Mouse (Mus musculus): ENCODE results near the gene Snx19.

Gene Snx19

DNA sequence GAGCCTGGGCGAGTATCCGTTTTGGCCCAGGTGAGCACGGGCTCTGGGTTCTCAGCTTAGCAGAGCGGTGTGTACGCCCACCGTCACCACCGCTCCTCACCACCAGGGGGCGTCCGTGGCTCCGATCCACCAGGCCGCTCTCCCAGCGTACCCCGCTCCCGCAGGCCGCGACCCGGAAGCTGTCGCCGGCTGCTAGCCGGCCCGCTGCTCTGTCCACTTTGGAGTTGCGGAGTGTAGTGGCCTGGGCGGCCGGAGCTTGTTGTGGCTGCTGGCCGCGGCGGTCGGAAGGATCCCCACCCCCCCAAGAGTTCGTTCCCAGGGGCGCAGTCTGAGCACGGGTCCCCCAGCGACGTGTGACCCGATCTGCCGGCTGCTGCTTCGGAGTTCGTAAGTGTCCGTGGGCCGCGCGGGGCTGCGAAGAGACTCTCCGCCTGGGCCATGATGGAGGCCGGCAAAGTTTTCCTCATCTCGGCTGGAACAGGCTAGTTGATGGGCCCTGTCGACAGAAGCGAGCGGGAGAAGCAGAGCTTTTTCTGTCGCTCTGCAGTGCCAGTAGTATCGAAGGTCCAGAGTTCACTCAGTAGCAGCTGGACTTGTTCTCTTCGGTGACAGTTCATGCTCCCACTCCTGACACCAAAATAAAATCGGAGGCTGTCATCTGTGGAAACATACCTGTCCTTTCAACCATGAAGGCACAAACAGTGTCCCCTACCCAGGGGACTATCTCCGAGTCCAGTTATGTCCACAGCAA lies at the start of gene Snx19:
Gene Snx19 (plus strand): TSS at position 227 of the 751 bp plus-strand sequence.
- DNase-seq (ENCODE audit: low spot score in 2 of 2), result peak; percentile 83 to 87

DNA sequence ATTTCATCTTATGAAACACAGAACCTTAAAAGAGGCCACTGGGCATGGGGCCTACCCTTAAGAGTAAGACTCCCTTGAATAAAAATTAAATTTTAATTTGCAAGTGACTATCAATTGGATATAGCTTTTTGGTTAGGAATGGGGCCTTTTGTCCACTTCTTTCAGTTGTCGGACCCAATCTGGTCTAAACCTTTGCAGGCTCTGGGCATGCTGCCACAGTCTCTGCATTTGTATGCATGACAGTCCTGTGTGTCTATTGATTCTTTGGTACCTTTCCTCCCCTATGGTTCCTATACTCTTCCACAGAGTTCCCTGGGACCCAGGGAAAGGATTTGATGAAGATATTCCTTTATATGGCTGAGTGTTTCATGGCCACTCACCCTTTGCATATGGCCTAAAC lies 26.1 kb upstream of the Snx19 start:
- no peak for DNase-seq (ENCODE audit: low spot score in 2 of 2)

DNA sequence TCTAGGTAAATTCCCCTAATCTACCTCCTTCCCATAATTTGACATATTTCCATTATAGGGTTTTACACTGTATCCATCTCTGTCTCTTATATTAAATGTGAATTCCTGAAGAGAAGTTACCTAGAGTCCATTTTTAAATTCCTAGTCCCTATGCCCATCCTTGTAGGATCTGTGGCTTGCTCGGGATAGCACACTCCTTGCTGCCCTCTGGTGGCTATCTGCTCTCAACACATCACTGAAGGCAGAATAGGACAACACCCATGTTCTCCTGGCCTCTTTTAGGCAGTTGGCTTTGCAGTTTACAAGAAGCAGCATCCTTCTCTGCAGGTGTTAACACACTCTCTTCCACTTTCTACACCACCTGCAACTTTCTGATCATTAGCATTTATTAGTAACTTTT lies 4.0 kb upstream of the Snx19 start:
- peak in 1 of 2 experiments; percentile 31 for DNase-seq (ENCODE audit: low spot score in 2 of 2)

DNA sequence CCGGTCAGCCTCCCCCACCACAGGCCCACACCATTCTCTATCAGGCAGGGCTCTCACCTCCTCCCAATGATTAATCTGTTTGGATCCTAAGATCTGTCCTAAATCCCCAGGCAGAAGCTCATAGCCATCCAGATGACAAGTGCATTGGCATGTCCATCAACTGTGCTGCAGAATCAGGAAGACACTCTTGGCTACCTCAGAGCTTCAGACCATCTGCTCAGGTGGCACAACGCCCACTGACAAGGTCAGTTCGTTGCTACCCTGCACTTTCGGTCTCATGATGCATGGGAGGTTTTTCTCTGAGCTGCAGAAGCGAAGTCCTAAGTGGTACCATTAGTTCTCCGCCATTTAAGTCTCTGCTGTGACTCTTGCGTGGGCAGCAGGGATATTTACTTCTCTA lies 1.7 kb upstream of the Snx19 start:
- DNase-seq (ENCODE audit: low spot score in 2 of 2), result no peak

DNA sequence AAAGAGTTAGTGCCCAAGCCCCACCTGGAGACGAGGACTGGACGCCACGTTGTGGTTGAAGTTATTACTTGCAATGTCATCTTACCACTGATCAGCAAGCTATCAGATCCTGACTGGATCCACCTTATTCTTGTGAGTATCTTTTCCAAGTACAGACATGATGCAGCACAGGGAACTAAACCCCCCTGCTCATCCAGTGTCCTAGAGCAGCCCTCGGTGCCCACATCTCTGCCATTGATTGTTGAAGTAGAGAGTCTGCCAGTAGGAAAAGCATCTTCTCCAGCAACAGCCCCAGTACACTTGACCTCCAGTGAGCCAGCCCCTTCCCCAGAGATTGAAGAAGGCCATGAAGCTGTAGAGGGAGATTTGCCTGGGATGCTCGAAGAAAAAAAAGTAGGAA lies 1.3 kb downstream of the Snx19 start:
- DNase-seq (ENCODE audit: low spot score in 2 of 2), result no peak

DNA sequence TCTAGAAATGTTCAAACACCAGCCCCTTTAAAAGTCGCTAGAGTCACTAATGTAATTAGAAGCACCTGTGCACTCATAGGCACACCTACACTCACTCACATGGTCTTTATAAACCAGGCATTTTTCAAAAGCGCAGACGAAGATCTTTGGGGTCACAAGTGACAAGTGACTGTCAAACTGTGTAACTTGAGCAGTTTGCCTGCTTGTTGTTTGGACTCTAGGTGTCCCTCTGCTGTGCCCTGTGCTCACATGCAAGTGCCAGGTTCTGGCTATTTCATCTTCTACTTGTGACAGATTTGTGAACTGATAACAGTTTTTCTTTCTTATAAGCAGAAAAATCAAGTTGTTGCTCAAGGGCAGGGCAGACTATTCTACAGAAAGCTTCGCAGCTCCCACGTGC lies 3.5 kb downstream of the Snx19 start:
- DNase-seq (ENCODE audit: low spot score in 2 of 2), result no peak

DNA sequence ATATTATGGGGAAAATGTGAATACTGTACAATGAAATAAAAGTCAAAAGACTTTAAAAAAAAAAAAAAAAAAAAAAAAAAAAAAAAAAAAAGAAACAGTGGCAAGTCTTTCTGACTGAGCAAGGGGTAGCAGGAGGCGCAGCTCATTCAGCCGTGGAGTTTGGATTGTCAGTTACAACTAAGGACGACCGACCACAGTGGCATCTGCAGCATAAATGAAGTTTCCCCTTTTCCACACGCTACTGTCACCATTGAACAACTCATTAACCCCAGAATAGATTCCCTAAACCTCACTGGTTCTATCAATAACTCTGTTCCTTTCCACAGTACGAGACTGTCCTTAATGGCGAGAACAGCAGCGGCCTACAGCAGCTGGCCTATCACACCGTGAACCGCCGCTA lies 5.0 kb downstream of the Snx19 start:
- no peak for DNase-seq (ENCODE audit: low spot score in 2 of 2)

DNA sequence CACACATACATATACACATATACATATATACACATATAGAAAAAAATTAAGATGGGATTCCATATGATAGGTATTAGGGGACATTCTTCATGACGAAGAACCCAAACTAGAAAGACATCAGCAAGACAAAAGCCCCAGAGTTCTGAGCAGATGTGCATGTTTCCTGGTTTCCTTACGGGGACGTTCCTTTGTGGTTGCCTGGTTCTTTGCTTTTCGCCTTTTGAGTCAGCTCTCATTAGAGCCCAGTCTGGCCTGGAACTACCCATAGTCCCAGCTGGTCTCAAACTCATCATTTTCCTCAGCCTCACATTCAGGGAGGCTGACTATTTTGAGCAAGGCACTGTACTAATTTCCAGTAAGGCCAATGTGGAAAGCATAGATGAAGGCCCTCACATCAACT lies 7.0 kb downstream of the Snx19 start:
- no peak for DNase-seq (ENCODE audit: low spot score in 2 of 2)

DNA sequence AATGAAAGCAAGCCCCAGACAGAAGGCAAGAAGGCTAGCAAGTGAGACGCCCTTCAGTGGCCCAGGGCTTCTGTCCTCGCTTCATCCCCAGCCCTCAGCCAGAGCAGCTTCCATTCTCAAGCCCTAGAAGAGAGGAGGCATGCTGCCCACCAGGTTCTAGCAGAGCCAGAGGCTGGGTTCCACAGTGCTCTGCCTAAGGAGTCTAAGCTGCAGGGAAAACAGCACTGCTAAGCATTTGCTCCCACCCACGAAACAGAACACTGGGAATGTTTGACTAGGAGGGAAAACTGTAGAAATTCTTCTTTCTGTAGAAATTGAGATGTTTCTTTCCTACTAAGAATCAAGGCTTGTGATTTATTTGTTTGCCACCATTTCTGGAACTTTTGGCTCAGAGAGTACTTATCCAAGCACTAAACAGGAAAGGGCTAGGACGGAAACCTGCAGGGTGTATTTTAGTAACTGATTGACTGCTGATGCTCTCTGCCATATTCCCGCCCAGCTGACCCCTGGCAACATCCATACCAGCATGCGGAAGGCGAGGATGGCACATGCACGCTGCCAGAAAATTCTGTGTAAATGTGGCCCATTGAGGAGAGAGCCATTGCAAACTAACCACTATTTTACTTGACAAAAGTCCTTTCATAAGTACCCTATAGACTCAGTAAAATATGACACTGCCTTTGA lies 9.1 kb downstream of the Snx19 start:
- DNase-seq (ENCODE audit: low spot score in 2 of 2), result no peak

DNA sequence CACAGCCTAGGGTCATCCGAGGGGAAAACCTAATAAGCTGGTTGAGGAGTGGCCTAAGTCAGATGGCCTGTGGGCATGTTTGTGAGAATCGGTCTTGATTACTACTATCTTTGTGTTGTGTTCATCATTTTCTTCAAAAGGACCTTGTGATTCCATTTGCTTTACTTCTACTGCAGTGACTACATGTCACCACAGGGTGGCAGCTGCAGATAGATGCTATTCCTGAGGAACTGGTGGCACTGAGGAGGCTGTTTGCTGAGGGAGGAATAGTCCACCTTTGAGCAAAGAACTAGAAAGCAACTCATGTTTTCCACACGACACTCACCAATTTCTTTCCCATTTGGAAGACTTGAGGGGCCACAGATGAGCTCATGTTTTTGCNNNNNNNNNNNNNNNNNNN lies 11.6 kb downstream of the Snx19 start:
- DNase-seq (ENCODE audit: low spot score in 2 of 2), result no peak

DNA sequence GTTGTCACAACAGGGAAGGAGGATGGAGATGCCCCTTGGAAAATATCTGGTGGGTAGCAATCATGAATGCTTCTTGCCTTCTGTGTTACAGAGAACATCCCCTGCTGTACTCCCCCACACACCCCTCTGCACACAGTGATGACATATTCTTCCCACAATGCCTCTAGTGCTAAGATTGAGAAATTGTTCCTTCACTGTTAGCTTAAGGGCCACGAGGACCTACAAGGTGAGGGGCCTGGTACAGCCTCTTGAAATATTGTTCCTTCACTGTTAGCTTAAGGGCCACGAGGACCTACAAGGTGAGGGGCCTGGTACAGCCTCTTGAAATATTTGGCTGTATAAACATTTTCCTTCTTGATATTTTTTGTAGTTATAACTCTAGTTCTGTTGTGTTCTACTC lies 14.9 kb downstream of the Snx19 start:
- DNase-seq (ENCODE audit: low spot score in 2 of 2), result no peak

DNA sequence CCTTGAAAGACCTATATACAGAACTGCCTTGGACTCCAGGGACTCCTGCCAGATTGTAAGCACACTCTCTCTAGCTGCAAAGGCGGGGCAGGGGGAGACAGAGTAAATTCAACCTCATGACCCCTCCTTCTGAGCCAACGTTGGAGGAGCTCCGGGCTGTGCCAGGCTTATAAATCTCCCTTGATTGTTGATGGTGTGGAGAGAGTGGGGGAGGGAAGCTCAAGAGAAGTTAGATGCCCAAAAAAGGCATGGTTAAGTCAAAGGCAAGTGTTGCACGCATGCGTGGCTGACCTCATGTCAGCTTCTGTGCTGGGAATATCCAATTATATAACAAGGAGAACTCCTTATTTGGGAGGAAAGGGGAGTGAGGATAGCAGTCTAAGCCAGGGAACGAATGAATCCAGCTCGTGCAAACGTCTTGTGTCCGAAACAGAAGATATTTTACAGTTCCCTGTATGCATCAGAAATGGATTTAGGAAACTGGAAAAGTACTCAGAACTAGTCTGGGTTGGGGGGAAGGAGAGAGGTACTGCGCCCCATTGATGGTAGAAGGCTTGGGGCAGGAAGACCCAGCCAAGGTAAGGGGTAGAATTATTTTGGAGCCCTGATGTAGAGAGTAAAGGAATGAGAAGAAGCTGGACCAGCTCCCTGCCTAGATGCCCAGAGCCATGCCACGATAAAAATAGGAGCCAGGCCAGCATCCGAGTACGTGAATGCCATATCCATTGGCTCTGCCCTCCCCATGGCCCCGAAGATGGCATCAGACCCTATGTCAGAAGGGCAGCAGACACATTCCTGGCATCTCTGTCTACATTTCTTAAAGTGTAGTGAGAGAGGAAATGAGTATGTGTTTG lies 18.6 kb downstream of the Snx19 start:
- peak; percentile 81 to 83 for DNase-seq (ENCODE audit: low spot score in 2 of 2)

DNA sequence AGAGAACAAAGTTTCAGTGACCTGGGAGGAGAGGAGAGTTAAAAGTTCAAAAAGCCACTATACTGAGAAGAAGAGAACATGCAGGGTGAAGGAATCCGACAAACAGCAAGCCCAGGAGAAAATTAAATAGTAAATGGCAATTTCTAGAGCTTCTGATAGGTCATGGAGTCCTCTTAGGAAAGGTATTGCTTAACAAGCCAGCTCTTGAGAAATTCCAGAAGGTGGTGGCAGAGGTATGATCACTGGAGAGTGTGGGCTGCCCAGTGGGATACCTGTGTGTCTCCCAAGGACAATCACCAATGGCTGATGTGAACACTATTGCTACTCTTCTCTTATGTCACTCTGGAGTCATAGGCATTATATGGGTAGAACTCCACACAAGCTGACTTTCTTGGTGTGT lies 19.2 kb downstream of the Snx19 start:
- DNase-seq (ENCODE audit: low spot score in 2 of 2), result no peak

DNA sequence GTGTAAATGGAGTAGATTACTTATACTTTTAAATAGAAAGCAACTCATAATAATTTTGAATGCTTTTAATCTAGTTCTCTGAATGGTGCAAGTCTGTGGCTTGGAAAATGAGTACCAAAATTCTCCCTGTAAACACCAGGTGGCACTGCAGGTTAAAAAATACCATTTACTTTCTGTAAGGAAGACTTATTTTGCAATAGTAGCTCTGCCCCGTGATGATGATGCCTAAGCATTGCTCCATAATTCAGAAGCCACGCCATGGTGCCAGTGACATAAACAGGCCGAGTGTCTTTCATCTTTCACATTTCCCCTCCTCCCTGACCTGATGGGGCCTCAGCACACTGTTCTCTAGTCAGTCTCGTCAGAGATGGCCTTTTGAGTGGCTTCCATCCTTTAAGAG lies 21.6 kb downstream of the Snx19 start:
- DNase-seq (ENCODE audit: low spot score in 2 of 2), result peak in 1 of 2 experiments; percentile 57

DNA sequence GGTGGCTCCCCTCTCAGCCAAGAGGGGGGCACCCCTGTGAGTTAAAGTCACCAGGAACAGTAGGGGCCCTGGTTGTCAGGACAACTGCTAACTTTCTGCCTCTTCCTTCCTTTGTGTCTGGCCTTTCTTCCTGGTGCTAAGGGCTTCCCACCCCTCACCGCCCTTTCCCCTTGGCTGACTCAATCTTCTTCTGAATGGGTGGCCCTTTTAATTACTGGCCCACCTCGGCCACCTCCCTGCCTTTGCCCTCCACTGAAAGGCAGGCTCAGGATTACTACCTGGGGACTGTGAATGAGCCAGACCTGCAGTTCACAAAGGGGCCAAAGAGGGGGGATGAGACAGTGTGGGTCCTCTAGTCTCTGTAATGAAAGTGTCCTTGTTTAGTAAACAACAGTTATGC lies 23.0 kb downstream of the Snx19 start:
- DNase-seq (ENCODE audit: low spot score in 2 of 2), result no peak

DNA sequence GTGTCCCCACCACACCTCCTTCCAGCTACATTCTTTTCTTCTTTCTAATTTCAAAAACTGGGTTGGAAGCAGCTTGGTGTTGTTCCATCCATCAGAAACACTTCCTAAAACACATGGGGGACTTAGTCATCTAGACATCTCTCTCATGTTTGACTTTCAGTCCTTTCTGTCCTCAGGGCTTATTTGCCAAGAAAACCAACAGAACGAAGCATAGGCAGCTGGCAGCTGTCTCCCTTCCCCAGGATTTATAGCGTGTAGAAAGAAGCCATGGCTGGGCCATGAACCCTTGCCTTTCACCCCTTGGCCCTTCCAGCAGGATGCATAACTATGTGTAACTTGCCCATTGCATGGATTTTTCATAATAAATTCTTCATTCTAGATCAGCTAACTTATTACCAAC lies 23.9 kb downstream of the Snx19 start:
- no peak for DNase-seq (ENCODE audit: low spot score in 2 of 2)

DNA sequence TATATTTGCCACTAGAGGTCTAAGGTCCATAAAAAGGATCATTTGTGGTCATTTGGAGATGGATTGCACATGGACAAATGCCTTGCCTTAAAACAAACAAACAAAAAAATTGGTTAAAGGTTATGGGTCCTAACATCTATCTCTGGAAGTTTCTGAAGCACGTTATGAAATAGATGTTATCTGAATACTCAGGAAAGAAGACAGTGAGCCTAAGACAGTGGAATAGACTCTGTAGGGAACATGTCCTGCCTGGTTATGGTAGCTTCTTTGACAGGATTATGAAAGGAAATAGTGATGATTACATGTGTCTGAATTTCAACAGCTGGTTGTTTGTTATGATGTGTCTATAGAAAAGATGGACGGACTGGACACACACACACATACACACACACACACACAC lies 27.6 kb downstream of the Snx19 start:
- DNase-seq (ENCODE audit: low spot score in 2 of 2), result no peak

DNA sequence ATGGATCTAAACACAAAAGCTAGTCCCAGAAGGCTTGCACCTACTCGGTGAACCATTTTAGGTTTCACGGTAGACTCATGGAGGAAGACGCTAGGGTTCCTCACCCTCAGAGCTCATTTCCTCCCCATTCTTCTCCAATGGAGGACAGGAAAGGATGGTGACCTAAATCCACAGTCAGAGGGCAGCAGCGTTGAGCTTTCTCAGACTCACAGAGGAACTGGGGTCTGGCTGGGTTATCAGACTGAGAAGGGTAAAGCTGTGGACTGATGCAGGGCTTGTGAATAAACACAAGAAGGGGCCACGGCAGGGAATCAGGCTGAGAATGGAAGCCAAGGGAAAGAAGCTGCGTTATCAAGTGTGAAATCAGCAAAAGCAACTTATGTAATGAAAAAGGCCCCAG lies 29.3 kb downstream of the Snx19 start:
- DNase-seq (ENCODE audit: low spot score in 2 of 2), result peak in 1 of 2 experiments; percentile 23

DNA sequence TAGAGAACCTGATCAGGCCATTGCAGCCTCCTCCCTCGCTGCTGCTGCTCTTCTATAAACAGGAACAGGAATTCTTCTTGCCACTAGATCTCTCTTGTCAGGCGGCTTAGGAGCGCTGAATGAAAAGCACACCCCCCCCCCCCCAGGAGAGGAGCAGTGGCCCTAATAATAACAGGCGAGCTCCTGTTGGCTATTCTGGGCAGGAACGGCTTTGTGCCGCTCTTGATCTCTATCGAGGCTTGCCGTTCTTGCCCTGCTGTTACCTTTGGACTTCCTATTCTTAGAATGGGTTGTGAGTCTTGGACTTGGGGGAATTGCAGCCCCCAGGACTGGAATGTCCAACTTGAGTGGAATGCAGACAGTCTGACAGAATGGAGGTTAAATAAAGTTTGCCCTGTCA lies 33.6 kb downstream of the Snx19 start:
- peak; percentile 13 to 29 for DNase-seq (ENCODE audit: low spot score in 2 of 2)

DNA sequence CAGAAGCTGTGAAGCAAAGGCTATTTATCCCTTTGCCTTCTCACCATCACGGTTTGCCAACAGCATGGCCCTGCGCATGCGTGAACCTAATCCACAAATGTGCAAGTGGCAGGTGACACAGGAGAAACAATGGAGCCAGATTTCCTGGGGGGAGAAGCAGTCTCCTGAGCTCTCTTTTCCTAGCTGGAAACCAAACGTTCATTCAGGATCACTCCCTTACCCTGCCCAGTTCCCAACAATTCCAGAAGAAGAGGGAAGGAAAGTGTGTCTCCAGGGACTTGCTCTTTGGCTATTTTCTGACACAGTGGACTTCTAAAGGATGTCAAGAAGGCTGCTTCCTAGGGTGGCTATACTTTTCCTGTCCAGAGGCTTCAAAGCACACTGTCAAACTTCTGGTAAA lies 37.8 kb downstream of the Snx19 start:
- peak; percentile 56 to 80 for DNase-seq (ENCODE audit: low spot score in 2 of 2)

DNA sequence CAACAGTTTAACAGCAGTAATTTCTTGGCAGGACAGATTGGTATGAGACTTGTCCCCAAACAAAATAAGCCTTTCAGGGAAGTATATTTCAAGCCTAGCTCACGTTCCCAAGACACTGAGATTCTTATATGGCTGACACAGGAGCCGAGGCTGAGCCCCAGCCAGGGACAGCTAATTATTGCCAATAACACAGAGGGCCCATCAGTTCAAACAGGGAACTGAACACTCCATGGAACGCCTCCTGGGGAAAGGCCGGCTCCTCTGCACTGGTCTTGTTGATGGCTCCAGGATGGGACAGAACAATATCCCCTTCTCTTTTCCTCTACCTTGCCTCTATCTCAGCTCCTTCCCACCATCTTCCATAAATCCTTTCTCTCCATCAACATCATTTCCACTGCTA lies 53.1 kb downstream of the Snx19 start:
- DNase-seq (ENCODE audit: low spot score in 2 of 2), result peak in 1 of 2 experiments; percentile 7

DNA sequence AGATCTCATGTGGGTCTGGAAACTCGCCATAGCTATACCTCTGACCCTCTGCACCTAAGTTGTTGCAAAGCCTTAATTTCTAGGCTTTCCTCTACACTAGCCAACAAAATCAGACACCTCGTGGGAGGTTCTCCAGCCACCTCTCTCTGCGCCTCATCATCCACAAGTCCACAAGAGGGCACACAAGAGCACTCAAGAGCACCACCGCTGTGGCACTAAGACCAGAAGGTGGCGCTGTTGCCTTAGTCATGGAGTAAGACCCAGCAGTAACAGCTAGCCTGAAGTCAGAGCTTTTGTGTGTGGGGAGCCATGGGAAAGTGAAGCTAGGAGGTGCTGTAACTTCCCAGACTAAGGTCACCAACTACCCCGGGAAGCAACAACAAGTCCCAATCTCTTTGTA lies 53.6 kb downstream of the Snx19 start:
- peak; percentile 80 to 93 for DNase-seq (ENCODE audit: low spot score in 2 of 2)

DNA sequence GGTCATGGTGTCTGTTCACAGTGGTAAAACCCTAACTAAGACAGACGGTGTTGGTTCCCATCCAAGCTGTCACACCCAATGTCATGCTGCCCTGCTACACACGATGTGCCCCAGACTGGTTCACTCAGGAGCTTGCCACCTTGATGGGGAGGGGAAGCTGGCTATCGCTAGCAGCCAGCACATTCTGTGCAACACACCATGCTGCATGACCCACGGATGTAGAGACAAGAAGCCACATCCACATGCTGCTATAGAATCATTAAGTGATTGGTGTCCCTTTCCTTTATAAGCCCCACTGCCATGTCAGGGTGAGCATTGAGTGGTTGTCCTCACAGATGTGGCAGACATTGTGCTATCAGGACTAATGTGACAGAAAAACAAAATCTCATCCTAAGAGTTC lies 55.2 kb downstream of the Snx19 start:
- DNase-seq (ENCODE audit: low spot score in 2 of 2), result no peak

Data from heart, adult 9 months (tissue).